15 mouse cellular contexts compared by ENCODE assay signal in the genomic region with DNA sequence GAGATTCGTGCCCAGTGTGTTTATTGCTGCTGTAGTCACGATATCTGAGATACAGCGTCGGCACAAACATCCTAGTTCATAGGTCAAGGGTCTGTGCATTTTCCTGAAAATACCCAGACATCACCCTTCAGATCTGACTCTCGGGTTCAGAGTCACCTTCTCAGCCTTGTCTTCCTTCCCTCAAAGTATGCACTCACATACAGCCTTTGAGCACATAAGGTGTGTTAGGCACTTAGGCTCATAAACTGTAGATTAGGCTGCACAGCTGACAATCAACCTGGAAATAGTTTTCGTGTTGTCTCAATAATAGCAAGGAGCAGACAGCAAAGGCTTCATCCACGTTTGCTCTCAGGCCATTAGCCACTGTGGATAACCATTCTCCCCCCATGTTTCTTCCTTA.
"Had no signal": no experiment of that assay in that cellular context is flagged by ENCODE, and none has a peak within 500 bp of the region (broad histone marks: within the 10 kb centered on the region; RNA-seq: fewer than 3 reads in every experiment).

No protein-coding gene starts in this region.

- H3K4me3 ChIP-seq: layer of hippocampus, adult 2 months; liver, embryonic 15.5 days; midbrain, embryonic 12.5 days had no signal

- H3K27ac ChIP-seq: hindbrain, postnatal 0 days; kidney, postnatal 0 days; layer of hippocampus, adult 2 months; liver, embryonic 15.5 days; macrophage; midbrain, embryonic 12.5 days had no signal

- DNase-seq: kidney, adult 8-10 months; kidney, postnatal 4 days; lung, adult 2 months; lung, postnatal 10 days; right cerebral cortex, postnatal 25 days; thymus, adult 18-20 months; thymus, postnatal 14 days had no signal

- H3K4me1 ChIP-seq: liver, embryonic 15.5 days; midbrain, embryonic 12.5 days had no signal

- ATAC-seq: midbrain, embryonic 16.5 days had no signal

- H3K9ac ChIP-seq: liver, embryonic 15.5 days; midbrain, embryonic 12.5 days had no signal

- H3K27me3 ChIP-seq: liver, embryonic 15.5 days had no signal

- H3K9me3 ChIP-seq: liver, embryonic 15.5 days; midbrain, embryonic 12.5 days had no signal

- H3K4me2 ChIP-seq: liver, embryonic 11.5 days; liver, embryonic 15.5 days; midbrain, embryonic 12.5 days had no signal

- H3K36me3 ChIP-seq: liver, embryonic 15.5 days; midbrain, embryonic 12.5 days had no signal
